Mouse (Mus musculus): Measurements from ENCODE around the gene Cfap45. TPM values are rescaled to one million over a fixed set of nuclear protein-coding genes. Genes with fewer than 3 reads are reported as not detected.

Cfap45 gene
- total RNA-seq, 2 experiments from 2014 or later = not detected

Other genes starting within 250 kb of the Cfap45 start
- gene Atp1a2, start 222.7 kb upstream of the Cfap45 start, total RNA-seq (2015; ENCODE audit: low replicate concordance) = not detected in 2 replicates
- gene Atp1a2, start 222.7 kb upstream of the Cfap45 start, total RNA-seq (2017; ENCODE audit: low replicate concordance) = not detected in 2 replicates
- not detected in 2 replicates for gene Kcnj9, start 191.5 kb upstream of the Cfap45 start, total RNA-seq (2015; ENCODE audit: low replicate concordance)
- gene Kcnj9, start 191.5 kb upstream of the Cfap45 start, total RNA-seq (2017; ENCODE audit: low replicate concordance) = 2.5 TPM in 1 of 2 replicates, not detected in the other
- gene Kcnj10, start 179.6 kb upstream of the Cfap45 start, total RNA-seq (2015; ENCODE audit: low replicate concordance) = 8.8 and 13.0 TPM in 2 replicates
- 1.5 and 1.9 TPM in 2 replicates for gene Kcnj10, start 179.6 kb upstream of the Cfap45 start, total RNA-seq (2017; ENCODE audit: low replicate concordance)
- gene Pigm, start 144.3 kb upstream of the Cfap45 start, total RNA-seq (2015; ENCODE audit: low replicate concordance) = 10.9 and 11.9 TPM in 2 replicates
- gene Pigm, start 144.3 kb upstream of the Cfap45 start, total RNA-seq (2017; ENCODE audit: low replicate concordance) = 8.7 and 13.2 TPM in 2 replicates
- 1.1 TPM in 1 of 2 replicates, not detected in the other for gene Slamf9, start 45.4 kb upstream of the Cfap45 start, total RNA-seq (2015; ENCODE audit: low replicate concordance)
- 0.90 and 2.7 TPM in 2 replicates for gene Slamf9, start 45.4 kb upstream of the Cfap45 start, total RNA-seq (2017; ENCODE audit: low replicate concordance)
- not detected in 2 replicates for gene Igsf9, start 39.0 kb upstream of the Cfap45 start, total RNA-seq (2015; ENCODE audit: low replicate concordance)
- gene Igsf9, start 39.0 kb upstream of the Cfap45 start, total RNA-seq (2017; ENCODE audit: low replicate concordance) = 2.4 TPM in 1 of 2 replicates, not detected in the other
- 95.6 and 112 TPM in 2 replicates for gene Tagln2, start 20.8 kb upstream of the Cfap45 start, total RNA-seq (2015; ENCODE audit: low replicate concordance)
- gene Tagln2, start 20.8 kb upstream of the Cfap45 start, total RNA-seq (2017; ENCODE audit: low replicate concordance) = 21.1 and 56.0 TPM in 2 replicates
- gene Vsig8, start 35.1 kb downstream of the Cfap45 start, total RNA-seq (2015; ENCODE audit: low replicate concordance) = not detected in 2 replicates
- not detected in 2 replicates for gene Vsig8, start 35.1 kb downstream of the Cfap45 start, total RNA-seq (2017; ENCODE audit: low replicate concordance)
- 4.3 TPM in 1 of 2 replicates, not detected in the other for gene Slamf8, start 69.8 kb downstream of the Cfap45 start, total RNA-seq (2015; ENCODE audit: low replicate concordance)
- gene Slamf8, start 69.8 kb downstream of the Cfap45 start, total RNA-seq (2017; ENCODE audit: low replicate concordance) = 0.30 and 2.1 TPM in 2 replicates
- gene Fcrl6, start 81.8 kb downstream of the Cfap45 start, total RNA-seq (2015; ENCODE audit: low replicate concordance) = not detected in 2 replicates
- not detected in 2 replicates for gene Fcrl6, start 81.8 kb downstream of the Cfap45 start, total RNA-seq (2017; ENCODE audit: low replicate concordance)
- 2.2 and 10.5 TPM in 2 replicates for gene Dusp23, start 112.2 kb downstream of the Cfap45 start, total RNA-seq (2015; ENCODE audit: low replicate concordance)
- 1.4 TPM in 1 of 2 replicates, not detected in the other for gene Dusp23, start 112.2 kb downstream of the Cfap45 start, total RNA-seq (2017; ENCODE audit: low replicate concordance)
- gene Crp, start 177.3 kb downstream of the Cfap45 start, total RNA-seq (2015; ENCODE audit: low replicate concordance) = not detected in 2 replicates
- not detected in 2 replicates for gene Crp, start 177.3 kb downstream of the Cfap45 start, total RNA-seq (2017; ENCODE audit: low replicate concordance)

All from erythroid progenitor cell, adult 5-6 weeks (primary cell).